Mouse (Mus musculus): ENCODE data around the gene Zfp110.

DNA sequence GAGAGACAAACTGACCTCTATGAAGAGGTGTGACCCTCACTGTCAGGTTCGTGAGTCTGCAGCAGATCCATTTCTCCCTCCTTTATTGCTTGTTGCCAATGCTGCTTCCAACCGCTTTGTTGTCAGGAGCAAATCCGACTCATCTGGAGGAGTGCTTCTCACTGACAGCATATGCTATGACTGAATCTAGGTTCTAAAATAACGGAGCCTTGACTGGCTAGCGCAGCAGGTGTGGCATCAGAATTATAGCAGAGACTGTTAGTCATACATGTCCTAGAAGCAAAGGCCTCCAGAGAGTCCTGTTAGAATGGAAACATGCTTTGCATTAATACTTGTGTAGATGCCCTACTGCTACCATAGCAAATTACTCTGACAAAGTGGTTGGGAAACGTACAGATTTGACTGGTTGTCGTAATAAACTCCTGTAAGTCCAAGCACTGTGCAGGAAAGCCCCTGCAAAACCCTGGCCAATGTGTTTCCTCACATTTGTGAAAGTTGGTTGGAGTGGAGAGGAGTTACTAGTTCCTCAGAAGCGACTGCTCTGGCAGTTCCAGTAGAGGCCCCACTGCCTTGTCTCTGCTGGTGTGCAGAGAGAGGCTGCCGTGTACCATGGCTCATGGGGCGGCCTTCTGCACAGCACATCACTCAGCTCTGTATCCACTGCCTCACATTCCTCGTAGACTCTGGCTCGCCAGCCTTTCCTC lies 52.2 kb downstream of the Zfp110 start:
- TF ChIP-seq CTCF (IDR thresholded peaks at IDR 0.05; ENCODE audit: low read depth) (no peak), EP300 (IDR thresholded peaks at IDR 0.05; ENCODE audit: low read depth) (no peak)

Measured in heart, postnatal 0 days (tissue).